Mouse (Mus musculus) hindbrain, embryonic 10.5 days (tissue): ENCODE results near the gene Fam131b. TPM values are rescaled to one million over a fixed set of nuclear protein-coding genes. Genes with fewer than 3 reads are reported as not detected.

Experiments
- DNase-seq: peaks from one replicate; pipeline ENCODE4 v3.0.0-alpha.2; 2017; ENCODE audit warnings: low spot score
- H3K27ac ChIP-seq: fragments of 300-500 bp; sonication (generic); 2 replicates; pipeline ENCODE4 v1.5.1; 2016; ENCODE audit warnings: mild to moderate bottlenecking, moderate library complexity
- H3K27me3 ChIP-seq: fragments of 300-500 bp; sonication (generic); 2 replicates; pipeline ENCODE4 v1.6.1; 2016; ENCODE audit warnings: mild to moderate bottlenecking; ENCODE audit not compliant: poor library complexity, insufficient read depth, severe bottlenecking
- H3K36me3 ChIP-seq: fragments of 300-500 bp; sonication (generic); 2 replicates; pipeline ENCODE4 v1.6.1; 2016; ENCODE audit warnings: mild to moderate bottlenecking, moderate library complexity
- H3K4me1 ChIP-seq: fragments of 300-500 bp; sonication (generic); replicated peaks from 2 replicates; pipeline ENCODE4 v1.6.1; 2016; ENCODE audit warnings: mild to moderate bottlenecking
- H3K4me3 ChIP-seq: fragments of 300-500 bp; sonication (generic); 2 replicates; pipeline ENCODE4 v1.5.1; 2016; ENCODE audit warnings: mild to moderate bottlenecking, moderate library complexity
- H3K9me3 ChIP-seq: fragments of 300-500 bp; sonication (generic); 2 replicates; pipeline ENCODE4 v1.6.1; 2016; ENCODE audit warnings: mild to moderate bottlenecking, moderate library complexity
- WGBS: fragments of 180-500 bp; shearing (Covaris S2); methylation state at CpG from one replicate; pipeline ENCODE4 v1.1.7; 2016; 5-methylcytosine and 5-hydroxymethylcytosine counted together
- polyA plus RNA-seq: library from polyadenylated mRNA; unstranded; fragments of >200 nt; fragmentation: Nextera tagmentation; extraction: Ambion mirVana; gene quantifications from 2 replicates; pipeline ENCODE4 v1.2.1, GENCODE M21; 2016

Fam131b gene
- 1.4 and 2.9 TPM in 2 replicates for polyA plus RNA-seq

DNA sequence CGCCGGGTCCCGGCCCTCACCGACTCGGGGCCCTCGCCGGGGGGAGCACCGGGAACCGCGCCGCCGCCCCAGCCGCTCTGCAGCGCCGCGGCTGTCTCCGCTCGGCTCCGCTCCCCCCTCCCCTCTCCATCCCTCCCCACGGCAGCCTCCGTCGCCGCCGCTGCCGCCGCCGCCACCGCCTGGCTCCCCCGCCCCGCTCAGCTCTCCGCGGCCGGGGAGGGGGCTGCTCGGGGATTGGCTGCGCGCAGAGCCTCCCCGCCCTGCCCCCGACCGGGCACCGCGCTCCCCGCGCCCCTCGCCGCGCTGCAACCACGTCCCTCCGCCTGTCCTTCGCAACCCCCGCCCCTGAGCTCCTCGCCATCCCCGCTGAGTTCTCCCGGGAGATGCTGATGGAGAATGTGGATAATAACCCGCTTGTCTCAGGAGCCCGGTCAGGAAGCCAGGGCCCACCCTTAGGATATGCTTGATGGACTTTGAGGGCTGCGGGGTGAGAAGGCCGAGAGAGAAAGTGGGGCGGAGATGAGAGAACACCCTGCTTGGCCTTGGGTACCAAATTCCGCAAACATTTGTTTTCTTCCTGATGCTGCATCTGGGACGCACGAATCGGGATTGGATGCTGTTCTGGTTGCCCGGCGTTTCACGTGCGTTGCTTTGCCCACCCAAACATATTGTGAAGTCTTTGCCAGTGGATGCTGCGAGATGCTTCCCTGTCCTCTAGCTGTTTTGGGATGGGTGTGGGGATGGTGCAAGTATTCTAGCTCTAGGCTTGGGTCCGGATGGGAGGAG is at the start of gene Fam131b:
Gene Fam131b, minus strand, starts transcription at position 162 of the 786 bp plus-strand sequence.
- Histone ChIP-seq H3K27ac (peak within 1 kb of the TSS; percentile 92), H3K36me3 (0 out of 2 replicates have a peak, but pooled peaks cover 6% of the 10 kb centered on the region), H3K4me1 (peaks cover 14% of the 10 kb centered on the region), H3K4me3 (peak within 1 kb of the TSS; percentile 81), H3K27me3 (peaks cover 32% of the 10 kb centered on the region), H3K9me3 (no peaks in the 10 kb centered on the region)
- DNase-seq: peak; percentile 71
- WGBS: 1% methylated on average over 62 of the region's 68 CpGs

DNA sequence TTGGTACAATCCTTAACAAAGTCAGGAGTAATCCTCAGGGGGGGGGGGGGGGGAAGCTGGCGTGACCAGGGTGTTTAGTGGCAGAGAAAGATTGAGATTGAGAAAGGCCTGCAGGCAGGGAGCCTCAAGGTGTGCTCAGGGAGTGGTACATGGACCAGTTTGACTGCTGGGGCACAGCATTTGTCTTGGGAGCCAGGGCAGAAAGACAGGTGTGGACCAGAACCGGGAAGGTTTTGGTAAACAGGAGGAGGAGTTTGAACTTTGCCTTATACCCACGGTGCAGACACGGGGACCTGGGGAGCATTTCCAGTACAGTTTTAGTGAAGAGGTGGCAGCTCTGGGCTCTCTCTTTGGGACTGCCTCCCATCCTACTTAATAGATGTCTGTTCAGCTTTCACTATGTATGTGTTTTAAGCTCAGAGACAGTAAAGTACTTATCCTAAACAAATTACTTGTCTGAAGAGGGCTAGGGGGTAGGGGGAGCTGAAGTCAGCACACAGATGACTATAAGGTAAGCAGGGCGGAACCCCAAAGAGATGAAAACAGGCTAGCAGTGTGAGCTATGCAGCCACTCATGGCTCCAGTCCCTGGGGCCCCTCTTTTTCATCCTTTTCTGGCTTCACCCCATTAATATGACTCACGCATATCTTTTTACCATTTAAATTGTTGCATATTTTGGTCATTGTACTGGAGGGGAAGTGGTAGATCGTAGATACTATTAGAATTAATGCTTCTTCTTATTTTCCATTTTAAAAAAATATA is 49.4 kb upstream of the Fam131b start:
- no peak for DNase-seq
- peaks cover 37% of the 10 kb centered on the region for H3K27me3 ChIP-seq
- WGBS: 39% methylated on average over 7 of the region's 7 CpGs
- peaks cover 42% of the 10 kb centered on the region for H3K4me1 ChIP-seq
- H3K27ac ChIP-seq: no peak overlapping the region
- no peaks in the 10 kb centered on the region for H3K9me3 ChIP-seq
- H3K4me3 ChIP-seq: peak overlapping the region; percentile 65
- H3K36me3 ChIP-seq: no peaks in the 10 kb centered on the region

DNA sequence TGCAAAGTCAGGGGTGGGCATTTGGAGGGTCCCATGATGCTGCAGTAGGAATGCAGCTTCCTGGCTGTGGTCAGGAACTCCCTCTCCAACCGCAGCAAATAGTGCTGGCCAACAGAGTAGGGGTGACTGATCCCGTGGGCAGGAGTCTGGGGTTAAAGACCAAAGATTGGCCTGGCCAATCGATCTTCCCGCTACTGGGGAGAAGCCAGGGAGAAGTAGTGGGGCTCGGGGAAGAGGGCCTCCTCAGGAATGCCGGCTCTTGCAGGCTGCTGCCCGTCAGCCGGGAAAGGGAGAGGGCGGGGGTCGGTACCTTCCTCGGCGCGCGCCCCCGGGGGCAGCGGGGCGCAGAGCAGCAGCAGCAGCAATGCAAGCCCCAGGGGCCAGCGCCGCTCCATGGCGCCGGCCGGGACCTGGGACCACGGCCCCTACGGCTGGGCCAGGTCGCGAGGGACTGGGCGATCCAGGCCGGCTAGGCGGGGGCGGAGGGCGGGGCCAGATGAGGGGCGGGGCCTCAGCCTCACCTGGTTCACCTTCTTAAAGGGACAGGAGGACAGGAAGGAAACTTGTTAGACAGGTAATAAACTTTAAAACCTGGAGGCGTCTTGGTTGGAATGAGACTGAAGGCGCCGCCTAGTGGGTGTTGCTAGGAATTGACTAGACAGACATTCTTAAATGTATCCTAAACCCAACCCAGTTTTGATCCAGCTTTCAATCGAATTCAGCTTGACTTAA is 48.5 kb upstream of the Fam131b start, which contains the start of gene Epha1:
Gene Epha1, minus strand, starts transcription at position 453 of the 732 bp plus-strand sequence.
- Histone ChIP-seq H3K27ac (peak within 1 kb of the TSS; percentile 80), H3K36me3 (no peaks in the 10 kb centered on the region), H3K27me3 (peaks cover 37% of the 10 kb centered on the region), H3K4me1 (peaks cover 42% of the 10 kb centered on the region), H3K9me3 (no peaks in the 10 kb centered on the region), H3K4me3 (peak within 1 kb of the TSS; percentile 65)
- WGBS: under 1% methylated on average over 36 of the region's 36 CpGs
- DNase-seq: peak; percentile 71

DNA sequence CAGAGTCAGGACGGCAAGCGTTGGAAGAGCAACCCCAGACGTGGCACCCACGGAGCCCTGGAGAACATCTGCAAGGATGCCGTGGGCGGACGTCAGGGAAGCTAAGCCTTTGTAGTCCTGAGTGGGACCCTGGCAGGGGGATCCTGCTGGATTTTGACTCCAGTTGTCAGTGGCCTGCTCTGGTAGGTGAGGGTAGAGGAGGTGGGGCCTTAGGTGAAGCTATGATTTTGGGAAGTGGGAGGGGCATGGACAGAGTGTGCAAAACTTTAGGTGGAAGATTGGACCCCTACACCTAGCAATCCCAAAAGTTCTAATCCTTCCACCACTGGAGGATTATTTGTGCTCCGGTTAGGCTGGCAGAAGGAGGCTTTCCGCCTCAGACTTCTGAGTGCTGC is 48.0 kb upstream of the Fam131b start:
- Histone ChIP-seq H3K27me3 (peaks cover 37% of the 10 kb centered on the region), H3K36me3 (no peaks in the 10 kb centered on the region), H3K4me1 (peaks cover 42% of the 10 kb centered on the region), H3K27ac (peak overlapping the region; percentile 80), H3K4me3 (peak overlapping the region; percentile 65), H3K9me3 (no peaks in the 10 kb centered on the region)
- DNase-seq: no peak
- WGBS: 15% methylated on average over 9 of the region's 9 CpGs

DNA sequence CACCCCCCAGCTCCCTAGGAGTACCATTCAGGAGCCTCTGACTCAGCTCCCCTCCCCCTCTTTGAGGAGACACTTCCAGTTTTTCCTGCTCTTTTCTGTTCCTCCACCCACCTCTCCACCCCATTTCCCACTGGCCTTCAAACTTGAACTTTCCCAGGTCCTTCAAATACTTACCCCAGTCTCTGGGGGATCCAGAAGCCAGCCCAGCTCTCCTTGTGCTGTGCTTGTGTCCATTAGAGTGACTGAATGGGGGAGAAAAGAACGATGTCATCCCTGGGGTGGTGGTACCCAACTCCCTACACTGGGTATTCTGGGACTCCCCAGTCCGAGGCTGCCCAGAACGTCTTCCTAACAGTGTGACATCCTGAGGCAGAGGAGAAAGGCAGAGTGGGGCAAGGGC is 47.6 kb upstream of the Fam131b start:
- Histone ChIP-seq H3K27ac (no peak overlapping the region), H3K4me3 (peak overlapping the region; percentile 65; the same call in 1 of the 2 replicates), H3K36me3 (no peaks in the 10 kb centered on the region), H3K4me1 (peaks cover 42% of the 10 kb centered on the region), H3K9me3 (no peaks in the 10 kb centered on the region), H3K27me3 (peaks cover 37% of the 10 kb centered on the region)
- no peak for DNase-seq
- 4% methylated on average over 3 of the region's 3 CpGs for WGBS

GRCm38 (mm10) chr6:42370630-42371363 is 46.4 kb upstream of the Fam131b start:
- no peak for DNase-seq
- peaks cover 42% of the 10 kb centered on the region for H3K4me1 ChIP-seq
- 0 out of 2 replicates have a peak overlapping the region, but pooled peaks have one; percentile 13 for H3K27ac ChIP-seq
- H3K9me3 ChIP-seq: no peaks in the 10 kb centered on the region
- peaks cover 33% of the 10 kb centered on the region for H3K27me3 ChIP-seq
- H3K4me3 ChIP-seq: no peak overlapping the region
- no peaks in the 10 kb centered on the region for H3K36me3 ChIP-seq
- WGBS: 50% methylated on average over 4 of the region's 4 CpGs

DNA sequence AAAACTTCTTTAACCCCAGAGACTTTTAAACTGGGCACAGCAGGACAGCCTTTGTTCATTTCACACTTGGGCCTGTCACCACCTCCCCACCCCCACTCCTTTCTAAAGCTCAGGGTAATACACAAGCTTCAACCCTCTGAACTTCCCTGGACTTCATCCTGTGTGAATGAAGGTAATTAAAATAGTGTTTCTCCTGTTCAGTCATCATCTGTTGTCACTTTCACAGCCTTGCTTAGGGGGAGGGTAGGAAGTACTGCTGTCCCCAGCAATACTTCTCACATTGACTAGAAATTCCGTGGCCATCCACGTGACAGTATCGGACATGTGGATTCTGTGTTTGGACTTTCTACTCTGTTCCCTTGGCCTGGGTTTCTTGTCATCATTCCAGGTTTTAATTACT is 45.4 kb upstream of the Fam131b start:
- WGBS: 8% methylated on average over 3 of the region's 3 CpGs
- Histone ChIP-seq H3K27ac (no peak overlapping the region), H3K27me3 (peaks cover 30% of the 10 kb centered on the region), H3K4me1 (peaks cover 42% of the 10 kb centered on the region), H3K36me3 (no peaks in the 10 kb centered on the region), H3K4me3 (no peak overlapping the region), H3K9me3 (no peaks in the 10 kb centered on the region)
- DNase-seq: peak; percentile 52

DNA sequence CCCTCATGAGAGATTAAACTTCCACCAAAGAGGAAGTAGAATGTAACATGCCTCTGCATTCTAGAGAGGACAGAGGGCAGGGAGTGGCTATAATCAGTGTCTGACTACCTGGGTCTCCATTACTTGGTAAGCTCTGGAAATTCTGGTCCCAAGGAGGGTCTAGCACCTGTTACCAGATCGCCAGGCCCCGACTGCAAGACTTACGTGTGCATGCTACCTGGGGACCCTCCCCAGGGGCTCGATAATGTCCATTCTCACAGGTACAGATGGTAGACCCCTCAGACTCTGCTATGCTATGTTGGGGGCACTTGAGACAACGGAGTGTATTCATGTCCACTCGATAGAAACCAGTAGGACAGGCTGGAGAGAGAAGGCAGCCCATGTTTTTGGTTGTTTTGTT is 40.8 kb upstream of the Fam131b start:
- WGBS: 90% methylated on average over 6 of the region's 6 CpGs

DNA sequence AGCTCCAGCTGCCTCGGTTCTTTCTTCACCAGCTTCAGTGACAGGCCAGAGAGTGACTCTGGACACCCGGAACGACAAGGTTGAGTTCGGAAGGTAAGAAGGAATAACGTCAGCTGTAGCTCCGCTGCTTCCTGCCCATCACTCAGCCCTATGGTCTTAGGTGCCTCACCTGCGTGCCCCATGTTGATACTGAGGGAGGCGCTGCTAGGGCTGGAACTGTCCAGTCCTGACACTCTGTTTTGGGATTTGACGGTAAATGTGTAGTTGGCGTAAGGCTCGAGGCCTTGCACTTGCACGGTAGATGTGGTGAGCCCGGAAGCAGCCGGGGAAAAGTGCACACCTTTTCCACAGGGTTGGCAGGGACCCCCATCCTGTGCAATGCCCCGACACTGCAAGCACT is 40.2 kb upstream of the Fam131b start:
- Histone ChIP-seq H3K27ac (no peak overlapping the region), H3K4me3 (no peak overlapping the region), H3K4me1 (peaks cover 5% of the 10 kb centered on the region), H3K27me3 (no peaks in the 10 kb centered on the region), H3K9me3 (no peaks in the 10 kb centered on the region), H3K36me3 (peaks cover 20% of the 10 kb centered on the region)
- 89% methylated on average over 15 of the region's 15 CpGs for WGBS
- DNase-seq: no peak

More for the DNA sequence above, 40.8 kb upstream of the Fam131b start:
- DNase-seq: no peak
- peaks cover 11% of the 10 kb centered on the region for H3K4me1 ChIP-seq
- H3K27ac ChIP-seq: no peak overlapping the region
- no peaks in the 10 kb centered on the region for H3K27me3 ChIP-seq
- H3K4me3 ChIP-seq: no peak overlapping the region
- peaks cover 14% of the 10 kb centered on the region for H3K36me3 ChIP-seq
- no peaks in the 10 kb centered on the region for H3K9me3 ChIP-seq

GRCm38 (mm10) chr6:42364066-42364465 is 39.6 kb upstream of the Fam131b start:
- WGBS: 89% methylated on average over 4 of the region's 4 CpGs
- no peak for DNase-seq
- Histone ChIP-seq H3K4me1 (0 out of 2 replicates have a peak, but pooled peaks cover 3% of the 10 kb centered on the region), H3K36me3 (peaks cover 26% of the 10 kb centered on the region), H3K27me3 (no peaks in the 10 kb centered on the region), H3K4me3 (no peak overlapping the region), H3K27ac (no peak overlapping the region), H3K9me3 (no peaks in the 10 kb centered on the region)

DNA sequence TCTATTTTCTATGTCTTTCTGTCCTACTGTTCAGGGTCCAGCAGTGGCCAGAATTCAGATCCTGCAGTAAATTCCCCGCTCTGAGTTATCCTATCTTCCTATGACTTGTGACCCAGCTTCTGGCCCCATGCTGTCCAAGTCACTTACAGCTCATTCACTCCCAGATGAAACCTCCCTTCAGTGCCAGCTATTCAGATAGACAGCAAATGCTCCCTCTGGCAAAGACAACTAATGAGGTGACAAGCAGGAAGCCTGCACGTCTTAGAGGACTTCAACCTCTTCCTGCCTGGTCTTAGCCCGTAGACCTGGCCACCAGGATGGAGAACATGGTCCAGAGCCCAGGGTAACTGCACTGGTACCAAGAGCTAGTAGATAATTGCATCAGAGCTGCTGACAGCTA is 38.5 kb upstream of the Fam131b start:
- Histone ChIP-seq H3K36me3 (peaks cover 37% of the 10 kb centered on the region), H3K27me3 (no peaks in the 10 kb centered on the region), H3K27ac (no peak overlapping the region), H3K9me3 (no peaks in the 10 kb centered on the region), H3K4me3 (no peak overlapping the region), H3K4me1 (0 out of 2 replicates have a peak, but pooled peaks cover 3% of the 10 kb centered on the region)
- no peak for DNase-seq
- WGBS: 65% methylated on average over 3 of the region's 3 CpGs

DNA sequence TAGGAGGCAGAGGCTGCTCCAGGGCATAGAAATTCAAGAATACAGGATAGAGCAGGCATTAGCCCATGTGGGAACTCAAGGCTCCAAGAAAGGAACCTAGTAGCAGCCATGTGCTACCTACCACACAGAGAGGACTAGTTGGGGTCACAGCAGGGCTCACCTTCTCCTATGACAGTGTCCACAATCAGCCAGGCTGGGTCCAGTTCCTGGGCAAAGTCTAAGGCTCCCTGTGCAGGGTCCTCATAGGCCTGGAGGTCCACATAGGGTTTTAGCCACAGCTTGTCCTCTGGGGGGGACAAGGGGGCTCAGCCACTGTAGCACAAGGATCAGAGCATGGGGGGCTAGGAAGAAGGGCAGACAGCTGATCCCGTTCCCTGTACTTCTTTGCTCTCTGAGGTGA is 38.1 kb upstream of the Fam131b start:
- DNase-seq: no peak
- WGBS: 75% methylated on average over 1 of the region's 1 CpGs
- Histone ChIP-seq H3K4me3 (no peak overlapping the region), H3K36me3 (peaks cover 41% of the 10 kb centered on the region), H3K4me1 (0 out of 2 replicates have a peak, but pooled peaks cover 8% of the 10 kb centered on the region), H3K27ac (no peak overlapping the region), H3K27me3 (no peaks in the 10 kb centered on the region), H3K9me3 (no peaks in the 10 kb centered on the region)
